Mouse (Mus musculus): Measurements from ENCODE around the gene Myt1l. TPM values are rescaled to one million over a fixed set of nuclear protein-coding genes. Genes with fewer than 3 reads are reported as not detected.

Gene Myt1l
- total RNA-seq, 2 experiments from 2014 or later, result 0.05 TPM; not detected in 1

GRCm38 (mm10) chr12:29569311-29569710, 41.1 kb downstream of the Myt1l start:
- no peak for DNase-seq

- no peak for DNase-seq
Measured at GRCm38 (mm10) chr12:29570351-29570750, 42.2 kb downstream of the Myt1l start.

GRCm38 (mm10) chr12:29571613-29572012, 43.4 kb downstream of the Myt1l start:
- no peak for DNase-seq

- no peak for DNase-seq
Measured at GRCm38 (mm10) chr12:29593787-29594186, 65.6 kb downstream of the Myt1l start.

- no peak for DNase-seq
Measured at GRCm38 (mm10) chr12:29599916-29600315, 71.7 kb downstream of the Myt1l start.

- no peak for DNase-seq
Measured at GRCm38 (mm10) chr12:29601223-29601622, 73.0 kb downstream of the Myt1l start.

GRCm38 (mm10) chr12:29604659-29605058, 76.5 kb downstream of the Myt1l start:
- no peak for DNase-seq

- no peak for DNase-seq
Measured at GRCm38 (mm10) chr12:29605124-29605523, 76.9 kb downstream of the Myt1l start.

GRCm38 (mm10) chr12:29606221-29606620, 78.0 kb downstream of the Myt1l start:
- no peak for DNase-seq

- DNase-seq, result no peak
Measured at GRCm38 (mm10) chr12:29617746-29618145, 89.6 kb downstream of the Myt1l start.

GRCm38 (mm10) chr12:29621530-29621929, 93.3 kb downstream of the Myt1l start:
- no peak for DNase-seq

GRCm38 (mm10) chr12:29627956-29628750, 100.0 kb downstream of the Myt1l start:
- DNase-seq, result no peak

GRCm38 (mm10) chr12:29629875-29630538, 101.8 kb downstream of the Myt1l start:
- DNase-seq, result no peak

- DNase-seq, result no peak
Measured at GRCm38 (mm10) chr12:29634509-29634908, 106.3 kb downstream of the Myt1l start.

- no peak for DNase-seq
Measured at GRCm38 (mm10) chr12:29639543-29640196, 111.5 kb downstream of the Myt1l start.

- no peak for DNase-seq
Measured at GRCm38 (mm10) chr12:29640201-29640600, 112.0 kb downstream of the Myt1l start.

- no peak for DNase-seq
Measured at GRCm38 (mm10) chr12:29642915-29643314, 114.7 kb downstream of the Myt1l start.

GRCm38 (mm10) chr12:29644091-29644490, 115.9 kb downstream of the Myt1l start:
- no peak for DNase-seq

- DNase-seq, result no peak
Measured at GRCm38 (mm10) chr12:29644721-29645120, 116.5 kb downstream of the Myt1l start.

- no peak for DNase-seq
Measured at GRCm38 (mm10) chr12:29649510-29650152, 121.4 kb downstream of the Myt1l start.

- DNase-seq, result no peak
Measured at GRCm38 (mm10) chr12:29652516-29652915, 124.3 kb downstream of the Myt1l start.

- DNase-seq, result no peak
Measured at GRCm38 (mm10) chr12:29655197-29655632, 127.0 kb downstream of the Myt1l start.

- DNase-seq, result no peak
Measured at GRCm38 (mm10) chr12:29655673-29656072, 127.5 kb downstream of the Myt1l start.
